Mouse (Mus musculus) lung, adult 18-20 months (tissue): ENCODE data around the gene Adamtsl5.

ENCODE experiments used
- DNase-seq, 2 experiments: peaks; one replicate each; pipeline ENCODE4 v3.0.0; 2022; ENCODE audit warnings: mixed read lengths in 2 of 2

The Adamtsl5 gene

GRCm38 (mm10) chr10:80348244-80348781 is at the start of gene Adamtsl5:
TSS of gene Adamtsl5 (minus strand) at chr10:80348412.
- peak; percentile 67 to 77 for DNase-seq

GRCm38 (mm10) chr10:80397524-80398173 is 49.4 kb upstream of the Adamtsl5 start:
- DNase-seq, result no peak

GRCm38 (mm10) chr10:80396822-80397523 is 48.8 kb upstream of the Adamtsl5 start:
- DNase-seq, result no peak

GRCm38 (mm10) chr10:80395025-80395627 is 46.9 kb upstream of the Adamtsl5 start:
- no peak for DNase-seq

GRCm38 (mm10) chr10:80392687-80393086 is 44.5 kb upstream of the Adamtsl5 start:
- DNase-seq, result no peak

GRCm38 (mm10) chr10:80390697-80391096 is 42.5 kb upstream of the Adamtsl5 start:
- DNase-seq, result no peak

GRCm38 (mm10) chr10:80389185-80389708 is 41.0 kb upstream of the Adamtsl5 start:
- no peak for DNase-seq

- no peak for DNase-seq
These were observed 40.5 kb upstream of the Adamtsl5 start for GRCm38 (mm10) chr10:80388731-80389130.

GRCm38 (mm10) chr10:80387522-80387959 is 39.3 kb upstream of the Adamtsl5 start, which contains the start of gene Mex3d:
TSS of gene Mex3d (minus strand) at chr10:80387659.
- DNase-seq, result peak; percentile 80 to 86

GRCm38 (mm10) chr10:80386735-80387471 is 38.7 kb upstream of the Adamtsl5 start:
- DNase-seq, result no peak

- DNase-seq, result peak in 1 of 2 experiments; percentile 42
These were observed 37.9 kb upstream of the Adamtsl5 start for GRCm38 (mm10) chr10:80385811-80386734.

- no peak for DNase-seq
These were observed 37.1 kb upstream of the Adamtsl5 start for GRCm38 (mm10) chr10:80385310-80385709.

GRCm38 (mm10) chr10:80384709-80385108 is 36.5 kb upstream of the Adamtsl5 start:
- DNase-seq, result no peak

- no peak for DNase-seq
These were observed 36.0 kb upstream of the Adamtsl5 start for GRCm38 (mm10) chr10:80384115-80384639.

- DNase-seq, result no peak
These were observed 35.2 kb upstream of the Adamtsl5 start for GRCm38 (mm10) chr10:80383431-80383830.

GRCm38 (mm10) chr10:80382641-80383365 is 34.6 kb upstream of the Adamtsl5 start:
- no peak for DNase-seq

- no peak for DNase-seq
These were observed 29.5 kb upstream of the Adamtsl5 start for GRCm38 (mm10) chr10:80377716-80378115.

- peak; percentile 86 to 92 for DNase-seq
These were observed 27.9 kb upstream of the Adamtsl5 start for GRCm38 (mm10) chr10:80376160-80376559.

GRCm38 (mm10) chr10:80374063-80374462 is 25.9 kb upstream of the Adamtsl5 start:
- peak; percentile 78 to 84 for DNase-seq

GRCm38 (mm10) chr10:80372706-80373105 is 24.5 kb upstream of the Adamtsl5 start:
- no peak for DNase-seq
